ENCODE assay signal across 8 mouse cellular contexts in genomic region chr12:69985546-69985945, GRCm38 (mm10). TPM values are rescaled to one million over a fixed set of nuclear protein-coding genes. Genes with fewer than 3 reads are reported as not detected.
DNase-seq lines count a peak whose midpoint lies in the region; ATAC-seq lines count a peak whose summit lies in the region.

No protein-coding gene starts in this region.

- ATAC-seq in heart, embryonic 15.5 days (replicated peaks; ENCODE audit: insufficient number of reproducible peaks, insufficient read depth, low FRiP score, low read depth): no peak
- ATAC-seq in intestine, embryonic 15.5 days: no peak
- ATAC-seq in midbrain, embryonic 13.5 days: no peak
- no peak for ATAC-seq in megakaryocyte-erythroid progenitor cell, adult 5-6 weeks (replicated peaks; ENCODE audit: low FRiP score, low TSS enrichment, poor library complexity, severe bottlenecking)

- peak overlapping the region; percentile 94 for H3K4me3 ChIP-seq in heart, embryonic 15.5 days
- peak overlapping the region; percentile 90 for H3K4me3 ChIP-seq in brown adipose tissue, adult 24 weeks (ENCODE audit: insufficient read depth, low read depth, low read length)
- peak overlapping the region; percentile 97 for H3K4me3 ChIP-seq in intestine, embryonic 15.5 days (replicated peaks)
- H3K4me3 ChIP-seq in midbrain, embryonic 13.5 days (replicated peaks): peak overlapping the region; percentile 94

- peaks cover 24% of the 10 kb centered on the region for H3K4me1 ChIP-seq in heart, embryonic 15.5 days (replicated peaks)
- H3K4me1 ChIP-seq in brown adipose tissue, adult 24 weeks (ENCODE audit: control insufficient read depth, insufficient read depth, insufficient read length, low read length): peaks cover 4% of the 10 kb centered on the region; the same call in 1 of the 2 replicates
- no peaks in the 10 kb centered on the region for H3K4me1 ChIP-seq in intestine, embryonic 15.5 days (replicated peaks)
- peaks cover 28% of the 10 kb centered on the region for H3K4me1 ChIP-seq in midbrain, embryonic 13.5 days (replicated peaks)

- peak overlapping the region; percentile 99 for H3K9ac ChIP-seq in heart, embryonic 15.5 days
- no peak overlapping the region for H3K9ac ChIP-seq in intestine, embryonic 15.5 days
- peak overlapping the region; percentile 93 for H3K9ac ChIP-seq in midbrain, embryonic 13.5 days (replicated peaks)

- DNase-seq in heart, postnatal 14 days: no peak
- DNase-seq in urinary bladder, postnatal 10 days (ENCODE audit: low spot score): no peak
- no peak for DNase-seq in spleen, postnatal 4 days (ENCODE audit: low spot score in 2 of 2)

- peak overlapping the region; percentile 67 for H3K4me2 ChIP-seq in heart, embryonic 15.5 days
- H3K4me2 ChIP-seq in intestine, embryonic 15.5 days (replicated peaks): peak overlapping the region; percentile 80
- peak overlapping the region; percentile 77 for H3K4me2 ChIP-seq in midbrain, embryonic 13.5 days (replicated peaks)

- H3K9me3 ChIP-seq in heart, embryonic 15.5 days (replicated peaks): no peaks in the 10 kb centered on the region
- H3K9me3 ChIP-seq in intestine, embryonic 15.5 days: no peaks in the 10 kb centered on the region
- H3K9me3 ChIP-seq in midbrain, embryonic 13.5 days: no peaks in the 10 kb centered on the region

- H3K36me3 ChIP-seq in heart, embryonic 15.5 days: peaks cover 29% of the 10 kb centered on the region
- peaks cover 3% of the 10 kb centered on the region; the same call in 1 of the 2 replicates for H3K36me3 ChIP-seq in intestine, embryonic 15.5 days
- H3K36me3 ChIP-seq in midbrain, embryonic 13.5 days: peaks cover 31% of the 10 kb centered on the region

- no peaks in the 10 kb centered on the region for H3K27me3 ChIP-seq in heart, embryonic 15.5 days
- H3K27me3 ChIP-seq in intestine, embryonic 15.5 days (replicated peaks): no peaks in the 10 kb centered on the region
- no peaks in the 10 kb centered on the region for H3K27me3 ChIP-seq in midbrain, embryonic 13.5 days

- intact Hi-C loops in heart, postnatal 14 days (cut with DNase I): no loop called here

- WGBS in heart, embryonic 15.5 days: 42% methylated on average over 4 of the region's 4 CpGs
- WGBS in intestine, embryonic 15.5 days: 33% methylated on average over 4 of the region's 4 CpGs
- 38% methylated on average over 4 of the region's 4 CpGs for WGBS in midbrain, embryonic 13.5 days

- H3K27ac ChIP-seq in heart, embryonic 15.5 days: peak overlapping the region; percentile 93; the same call in 1 of the 2 replicates
- 0 out of 2 replicates have a peak overlapping the region, but pooled peaks have one; percentile 39 for H3K27ac ChIP-seq in brown adipose tissue, adult 24 weeks (replicated peaks; ENCODE audit: low read depth, low read length)
- H3K27ac ChIP-seq in intestine, embryonic 15.5 days: no peak overlapping the region
- no peak overlapping the region for H3K27ac ChIP-seq in midbrain, embryonic 13.5 days

RNA-seq across cellular contexts. Expression of gene Sav1, which starts 1.3 kb away (rescaled TPM):
- 4.9 and 5.7 TPM in 2 replicates for polyA plus RNA-seq in heart, embryonic 15.5 days (2015; fragmentation: Nextera tagmentation; extraction: Ambion mirVana)
- 10 to 100 TPM; 30.0 to 31.4 TPM for total RNA-seq in heart, postnatal 14 days (2021)
- 31.9 and 47.5 TPM in 2 replicates for polyA plus RNA-seq in brown adipose tissue, adult 24 weeks (2012; ENCODE audit: insufficient read depth, insufficient read length, missing spikeins)
- 5.1 and 5.6 TPM in 2 replicates for polyA plus RNA-seq in intestine, embryonic 15.5 days (2015; fragmentation: Nextera tagmentation; extraction: Ambion mirVana)
- polyA plus RNA-seq in midbrain, embryonic 13.5 days (2015; fragmentation: Nextera tagmentation; extraction: Ambion mirVana): 1.5 and 2.8 TPM in 2 replicates
- 126 and 133 TPM in 2 replicates for total RNA-seq in megakaryocyte-erythroid progenitor cell, adult 5-6 weeks (2014; fragmentation: Nextera tagmentation)
- 59.2 and 79.2 TPM in 2 replicates for total RNA-seq in megakaryocyte-erythroid progenitor cell, adult 5-6 weeks (2017)

Comparison
In these comparisons a context has a peak if more than half of its experiments do, and no peak if none do; other contexts are left out.
1. H3K27ac ChIP-seq: peak in heart, embryonic 15.5 days (single experiment) and brown adipose tissue, adult 24 weeks (single experiment); none in intestine, embryonic 15.5 days (single experiment) and midbrain, embryonic 13.5 days (single experiment).
2. Peak in every context shown above with its lines, with median percentiles within 50 percentile points of each other: H3K4me2 ChIP-seq and H3K4me3 ChIP-seq.